Mouse (Mus musculus) heart, adult 2 months (tissue): ENCODE data around the gene Opn4.

Experiments
- CTCF ChIP-seq: fragments of 200-600 bp; IDR thresholded peaks from 2 replicates; pipeline ENCODE4 v1.8.1; 2022; ENCODE audit warnings: antibody characterized with exemption, mild to moderate bottlenecking, moderate library complexity
- POLR2A ChIP-seq: fragments of 200-500 bp; IDR thresholded peaks from 2 replicates; pipeline ENCODE4 v1.6.1; 2011; ENCODE audit warnings: mild to moderate bottlenecking, low read depth, low read length, control low read depth; ENCODE audit not compliant: insufficient read depth

DNA sequence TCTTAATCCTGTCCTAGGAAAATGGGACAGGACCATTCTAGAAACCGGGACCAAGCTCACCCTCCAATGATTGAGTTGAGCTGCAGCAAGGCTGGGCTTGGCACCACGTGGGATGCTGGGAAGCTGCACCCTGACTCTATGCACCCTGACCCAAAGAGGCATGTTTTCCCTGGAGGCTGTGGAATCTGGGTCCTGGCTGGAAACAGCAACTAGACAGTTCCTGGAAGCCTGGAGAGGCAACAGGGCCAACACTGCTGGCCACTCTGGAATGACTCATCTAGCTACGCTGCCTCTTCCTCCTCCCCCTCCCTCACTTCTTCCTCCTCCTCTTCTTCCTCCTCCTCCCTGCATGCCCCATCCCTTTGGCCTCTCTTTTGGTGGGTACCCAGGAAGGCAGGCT lies 45.9 kb downstream of the Opn4 start:
- no peak; the same call in 1 of the 2 replicates for TF ChIP-seq POLR2A
- no peak for TF ChIP-seq CTCF
